Mouse (Mus musculus) heart, postnatal 36 days (tissue): ENCODE data around the gene Fam196a. TPM values are rescaled to one million over a fixed set of nuclear protein-coding genes. Genes with fewer than 3 reads are reported as not detected.

Experiments
- DNase-seq, 2 experiments: peaks; one replicate each; pipeline ENCODE4 v3.0.0; 2021 to 2022
- intact Hi-C: fragments of 180-260 bp; cut with DNase I; formaldehyde crosslinking; loops from one replicate; pipeline ENCODE4 v1.15.1; 2025
- total RNA-seq, 2 experiments: library from RNA; stranded (reverse); gene quantifications; 2 replicates each; pipeline ENCODE4 v1.2.3; 2021

Gene Fam196a
- total RNA-seq = not detected

GRCm38 (mm10) chr7:134937927-134938609 is at the start of gene Fam196a:
Gene Fam196a (minus strand): TSS chr7:134938430.
- intact Hi-C loops = no loop called here
- peak in 1 of 2 experiments; percentile 34 for DNase-seq

GRCm38 (mm10) chr7:134961608-134962007 is 23.4 kb upstream of the Fam196a start:
- intact Hi-C loops = no loop called here
- DNase-seq = no peak

- no peak for DNase-seq
- intact Hi-C loops = no loop called here
These were observed 22.6 kb upstream of the Fam196a start for GRCm38 (mm10) chr7:134960871-134961270.

GRCm38 (mm10) chr7:134959086-134959485 is 20.9 kb upstream of the Fam196a start:
- no peak for DNase-seq
- intact Hi-C loops = no loop called here

GRCm38 (mm10) chr7:134945925-134946716 is 7.9 kb upstream of the Fam196a start:
- no peak for DNase-seq
- intact Hi-C loops = no loop called here

GRCm38 (mm10) chr7:134943701-134944100 is 5.5 kb upstream of the Fam196a start:
- intact Hi-C loops = no loop called here
- DNase-seq = no peak

GRCm38 (mm10) chr7:134943063-134943462 is 4.8 kb upstream of the Fam196a start:
- DNase-seq = no peak
- intact Hi-C loops = no loop called here

- no peak for DNase-seq
- intact Hi-C loops = no loop called here
These were observed 3.7 kb upstream of the Fam196a start for GRCm38 (mm10) chr7:134941891-134942290.

- intact Hi-C loops = no loop called here
- DNase-seq = peak in 1 of 2 experiments; percentile 4
These were observed 731 bp downstream of the Fam196a start for GRCm38 (mm10) chr7:134937471-134937926.

GRCm38 (mm10) chr7:134931886-134932285 is 6.3 kb downstream of the Fam196a start:
- intact Hi-C loops = no loop called here
- no peak for DNase-seq

GRCm38 (mm10) chr7:134901992-134902391 is 36.2 kb downstream of the Fam196a start:
- intact Hi-C loops = no loop called here
- no peak for DNase-seq

GRCm38 (mm10) chr7:134899462-134899861 is 38.8 kb downstream of the Fam196a start:
- intact Hi-C loops = no loop called here
- DNase-seq = no peak

GRCm38 (mm10) chr7:134894604-134895003 is 43.6 kb downstream of the Fam196a start:
- intact Hi-C loops = no loop called here
- no peak for DNase-seq

- DNase-seq = no peak
These were observed 45.3 kb downstream of the Fam196a start for GRCm38 (mm10) chr7:134892972-134893371.

GRCm38 (mm10) chr7:134892449-134892871 is 45.8 kb downstream of the Fam196a start:
- DNase-seq = no peak
- intact Hi-C loops = no loop called here

More at GRCm38 (mm10) chr7:134892972-134893371, 45.3 kb downstream of the Fam196a start:
- intact Hi-C loops = no loop called here

GRCm38 (mm10) chr7:134883516-134883915 is 54.7 kb downstream of the Fam196a start:
- no peak for DNase-seq
- intact Hi-C loops = no loop called here

- intact Hi-C loops = no loop called here
These were observed 57.8 kb downstream of the Fam196a start for GRCm38 (mm10) chr7:134880431-134880830.

GRCm38 (mm10) chr7:134878985-134879384 is 59.2 kb downstream of the Fam196a start:
- intact Hi-C loops = no loop called here
- DNase-seq = no peak

More at GRCm38 (mm10) chr7:134880431-134880830, 57.8 kb downstream of the Fam196a start:
- DNase-seq = peak; percentile 10 to 18

GRCm38 (mm10) chr7:134872981-134873380 is 65.2 kb downstream of the Fam196a start:
- no peak for DNase-seq
- intact Hi-C loops = no loop called here

- intact Hi-C loops = no loop called here
- DNase-seq = no peak
These were observed 65.7 kb downstream of the Fam196a start for GRCm38 (mm10) chr7:134872511-134872910.

GRCm38 (mm10) chr7:134864175-134864574 is 74.1 kb downstream of the Fam196a start:
- peak; percentile 24 to 55 for DNase-seq
- intact Hi-C loops = no loop called here

- DNase-seq = no peak
- intact Hi-C loops = no loop called here
These were observed 76.2 kb downstream of the Fam196a start for GRCm38 (mm10) chr7:134862000-134862399.
